Mouse (Mus musculus): ENCODE measurements at regions not wholly inside any gene's neighbourhood (a gene's known extent, or its start where the extent isn't known, plus 50 kb on each side); places are given as distances from the start of the nearest gene placed in this dataset.
"Not testable (repeated sequence)": the region's sequence is repeated elsewhere in the genome, so short reads cannot be mapped to it uniquely, and the experiment has no call there.

DNA sequence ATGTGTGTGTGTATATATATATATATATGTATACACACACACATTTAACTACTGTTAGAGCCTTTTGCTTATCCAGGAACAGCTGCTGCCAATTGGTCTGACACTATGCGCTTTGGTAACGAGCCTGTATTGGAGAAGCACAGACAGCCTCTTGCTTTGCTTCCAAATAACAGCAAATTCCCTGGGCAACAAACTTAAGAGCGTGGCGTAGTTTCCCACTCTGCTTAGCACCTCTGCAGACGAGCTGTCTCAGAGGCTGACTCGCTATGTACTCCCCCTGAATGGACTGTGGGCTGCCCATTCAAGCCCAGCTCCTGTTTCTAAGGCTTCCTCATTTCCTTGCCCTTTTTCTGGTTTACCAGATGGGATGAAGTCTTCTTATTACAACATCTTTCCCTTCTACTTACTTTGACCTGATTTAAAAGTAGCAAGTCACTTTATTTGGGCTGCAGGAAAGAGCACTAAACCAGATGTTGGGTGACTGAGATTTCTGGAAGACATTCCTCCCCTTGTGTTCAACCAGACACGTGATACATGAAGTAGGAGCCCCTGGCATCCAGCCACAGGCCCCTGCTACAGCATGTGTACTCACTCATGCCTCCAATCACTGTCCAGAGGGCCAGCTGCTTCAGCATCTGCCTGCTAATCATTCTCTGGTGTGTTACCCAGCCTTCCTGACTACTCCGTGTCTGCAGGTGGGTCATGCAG is 111.3 kb upstream of the Gmds start:
- DNase-seq = peak in 1 of 2 experiments; percentile 27

DNA sequence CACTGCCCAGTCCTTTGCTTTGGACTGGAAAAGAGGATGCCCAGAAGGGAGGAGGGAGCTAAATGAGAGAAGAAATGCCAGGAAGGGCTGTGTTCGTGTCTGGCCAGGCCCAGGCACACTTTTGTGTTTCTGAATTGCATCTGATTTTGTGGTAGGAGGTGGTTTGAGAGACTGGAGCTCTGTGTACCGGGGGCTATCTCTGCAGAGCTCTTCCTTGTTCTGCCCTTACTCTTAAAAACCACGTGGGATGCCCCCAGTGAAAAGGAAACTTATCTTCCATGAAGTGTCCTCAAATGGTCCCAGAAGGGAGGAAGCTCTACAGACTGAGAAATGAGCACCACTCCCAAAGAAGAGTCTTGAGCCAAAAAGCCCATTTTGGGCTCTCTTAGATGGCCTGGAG is 106.0 kb upstream of the Gmds start:
- DNase-seq = no peak

DNA sequence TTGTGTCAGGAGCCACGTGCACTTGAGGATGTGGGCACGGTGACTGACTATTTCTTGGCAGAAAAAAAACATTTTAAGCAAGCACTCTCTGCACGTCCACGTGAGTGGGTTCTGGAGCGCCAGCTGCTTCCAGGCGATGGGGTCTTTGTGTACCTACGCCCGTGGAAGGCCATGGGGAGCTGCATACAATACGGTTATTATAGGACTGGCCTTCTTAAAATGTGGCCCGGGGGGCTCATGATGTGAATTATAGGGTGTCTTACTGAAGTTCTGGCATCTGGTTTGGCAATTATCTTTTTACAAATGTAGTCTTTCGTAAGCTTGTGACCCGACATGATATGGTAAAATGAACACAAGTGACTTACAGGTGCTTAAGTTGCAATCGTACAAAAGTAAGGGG is 103.5 kb upstream of the Gmds start:
- no peak for DNase-seq

DNA sequence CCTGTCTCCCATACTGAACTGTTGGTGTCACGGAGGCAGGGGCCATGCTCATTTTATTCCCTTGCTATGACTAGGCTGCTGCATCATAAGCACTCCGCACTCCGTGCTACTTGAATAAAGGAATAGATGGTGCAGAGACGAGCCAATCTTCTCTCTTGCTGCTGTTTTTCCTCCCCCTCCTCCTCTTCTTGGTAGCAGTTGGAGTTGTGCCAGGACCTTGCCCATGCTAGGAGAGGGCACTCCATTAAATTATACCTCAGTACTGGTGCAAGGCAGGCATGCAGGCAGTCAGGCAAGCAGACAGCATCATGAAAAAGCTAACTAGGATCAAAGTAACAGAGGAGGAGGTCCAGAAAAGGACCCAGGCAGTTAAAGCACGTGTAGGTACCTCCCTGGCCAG is 96.6 kb upstream of the Gmds start:
- DNase-seq = peak; percentile 18 to 29

DNA sequence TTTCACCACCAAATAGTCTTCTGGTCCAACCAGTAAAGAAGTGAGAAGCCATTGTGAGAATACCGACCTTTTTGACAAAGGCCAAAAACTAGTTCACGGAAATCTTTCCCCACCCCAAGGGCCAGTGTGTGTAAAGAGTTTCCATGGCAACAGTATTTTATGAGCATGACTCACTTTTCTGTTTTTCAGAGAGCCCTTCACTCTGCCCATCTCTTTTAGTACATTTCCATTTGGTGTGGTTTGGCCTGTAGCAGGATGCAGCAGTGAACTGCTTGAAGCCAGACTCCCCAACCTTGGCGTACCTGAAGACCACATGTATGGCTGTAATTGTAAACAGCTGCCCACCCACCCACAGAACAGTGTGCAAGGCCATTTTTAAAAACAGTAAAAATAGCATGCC is 89.9 kb upstream of the Gmds start:
- no peak for DNase-seq

DNA sequence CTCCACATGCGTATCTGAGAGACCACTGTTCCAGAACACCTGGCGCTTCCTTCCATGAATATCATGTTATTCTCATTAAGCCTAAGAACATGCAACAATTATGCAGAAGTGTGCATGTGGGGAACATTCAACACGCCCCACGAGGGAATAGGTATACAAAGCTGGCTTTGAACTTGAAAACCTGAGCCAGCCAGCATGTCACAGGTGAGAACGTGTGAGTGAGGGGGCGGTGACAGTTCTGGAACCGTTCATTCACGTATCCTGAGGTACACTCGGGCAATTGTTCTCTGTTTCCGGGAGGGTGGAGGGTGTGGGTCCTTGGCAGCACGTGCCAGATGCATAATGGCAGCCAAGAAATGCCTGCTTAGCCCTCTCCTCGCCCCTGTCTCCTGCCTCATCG is 88.4 kb upstream of the Gmds start:
- DNase-seq = no peak

DNA sequence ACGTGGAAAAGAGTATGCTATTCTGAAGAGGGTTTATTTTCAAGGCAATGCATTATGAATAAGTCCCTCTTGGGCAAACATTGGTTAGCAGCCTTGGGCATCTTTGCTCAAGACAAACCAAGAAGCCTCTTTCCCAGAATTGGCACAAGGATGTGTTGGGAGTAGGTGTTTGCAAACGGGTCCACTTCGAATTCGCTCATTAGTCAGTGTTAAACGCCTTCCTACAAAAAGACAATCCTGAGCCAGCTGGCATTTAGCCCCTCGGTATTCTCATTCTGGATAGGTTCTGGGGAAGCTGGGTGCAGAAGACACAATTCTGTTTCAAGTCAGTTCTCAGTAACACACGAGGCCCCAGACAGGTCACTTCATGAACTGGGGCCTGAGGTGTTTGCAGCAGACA is 87.7 kb upstream of the Gmds start:
- no peak for DNase-seq

DNA sequence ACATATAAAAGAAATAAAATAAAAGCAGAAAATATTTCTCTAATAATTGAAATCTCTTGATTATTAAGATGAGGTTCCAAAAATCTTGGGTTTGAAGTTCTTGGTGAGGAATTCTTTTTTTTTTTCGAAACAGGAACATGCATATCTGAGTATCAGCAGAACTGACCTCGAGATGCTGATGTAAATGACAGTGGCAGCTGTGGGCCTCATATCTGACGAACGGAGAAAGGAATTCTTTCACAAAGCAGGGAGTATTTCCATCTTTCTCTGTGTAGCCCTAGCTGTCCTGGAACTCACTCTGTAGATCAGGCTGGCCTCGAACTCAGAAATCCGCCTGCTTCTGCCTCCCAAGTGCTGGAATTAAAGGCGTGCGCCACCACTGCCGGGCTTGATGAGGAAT is 86.0 kb upstream of the Gmds start:
- not testable (repeated sequence) for DNase-seq

DNA sequence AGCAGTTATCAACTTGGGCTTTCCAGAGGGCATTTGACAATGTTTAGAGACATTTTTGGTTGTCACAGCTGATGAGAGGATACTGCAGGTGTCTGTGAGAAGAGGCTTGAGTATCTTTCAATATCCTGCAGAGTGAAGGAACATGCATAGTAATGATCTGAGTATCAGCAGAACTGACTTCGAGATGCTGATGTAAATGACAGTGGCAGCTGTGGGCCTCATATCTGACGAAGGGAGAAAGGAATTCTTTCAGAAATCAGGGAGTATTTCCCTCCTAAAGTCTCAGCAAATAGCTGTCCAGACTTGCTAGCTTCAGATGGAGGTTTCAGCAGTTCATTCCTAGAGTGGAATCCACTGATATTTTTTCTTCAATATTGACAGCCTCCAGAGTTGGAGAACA is 83.9 kb upstream of the Gmds start:
- no peak for DNase-seq

DNA sequence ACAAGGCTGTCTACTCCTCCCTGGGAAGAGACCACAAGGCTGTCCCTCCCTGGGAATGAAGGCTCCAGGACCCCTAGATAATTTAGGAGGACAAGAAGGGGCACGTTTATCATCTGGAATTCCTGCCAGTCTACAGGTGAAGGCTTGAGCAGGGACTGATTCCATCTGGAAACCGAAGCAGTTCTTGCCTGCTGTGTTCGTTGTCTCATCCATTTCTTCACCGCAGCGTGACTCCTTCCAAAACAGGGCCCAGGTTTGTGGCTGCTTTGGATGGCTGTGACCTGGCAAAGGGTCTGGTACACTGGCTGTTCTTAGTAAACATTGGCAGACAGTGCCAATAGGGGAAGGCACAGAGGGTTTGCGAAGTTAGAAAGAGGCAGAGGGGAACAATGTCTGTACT is 80.8 kb upstream of the Gmds start:
- no peak for DNase-seq

DNA sequence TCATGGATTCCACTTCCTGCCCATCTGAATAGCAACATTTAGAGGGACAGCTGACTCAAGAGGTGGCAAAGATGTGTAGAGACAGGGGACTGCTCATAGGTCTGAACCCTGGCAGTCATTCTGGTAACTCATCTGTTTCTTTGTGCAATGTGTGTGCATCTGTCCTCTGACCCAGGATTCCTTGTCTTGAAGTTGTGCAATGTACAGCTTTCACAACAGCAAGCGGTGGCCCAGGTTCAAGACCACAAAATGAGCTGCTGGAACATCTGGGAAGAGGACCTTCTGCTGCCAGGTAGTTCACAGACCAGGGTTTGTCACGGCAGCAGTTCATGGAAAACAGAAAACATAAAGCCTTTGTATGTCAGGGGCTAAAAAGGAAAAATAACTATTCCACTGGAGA is 80.1 kb upstream of the Gmds start:
- DNase-seq = no peak

DNA sequence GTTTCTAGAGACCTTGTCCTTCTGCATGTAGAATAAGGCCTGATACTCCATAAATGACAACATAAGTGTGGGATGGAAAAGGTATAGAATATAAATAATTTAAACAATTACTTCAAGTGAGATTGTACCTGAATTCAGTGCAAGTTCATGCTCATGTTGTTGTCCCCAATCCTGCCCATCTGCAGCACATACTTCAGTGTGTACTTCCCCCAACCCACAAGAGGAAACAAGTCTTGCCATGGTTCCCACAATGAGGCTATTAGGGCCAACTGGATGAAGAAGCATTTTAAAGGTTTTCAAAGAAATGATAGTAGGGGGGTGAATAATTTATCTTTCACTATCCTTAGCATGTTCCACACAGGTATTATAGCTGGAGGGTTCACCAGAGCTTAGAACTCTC is 79.4 kb upstream of the Gmds start:
- DNase-seq = no peak

DNA sequence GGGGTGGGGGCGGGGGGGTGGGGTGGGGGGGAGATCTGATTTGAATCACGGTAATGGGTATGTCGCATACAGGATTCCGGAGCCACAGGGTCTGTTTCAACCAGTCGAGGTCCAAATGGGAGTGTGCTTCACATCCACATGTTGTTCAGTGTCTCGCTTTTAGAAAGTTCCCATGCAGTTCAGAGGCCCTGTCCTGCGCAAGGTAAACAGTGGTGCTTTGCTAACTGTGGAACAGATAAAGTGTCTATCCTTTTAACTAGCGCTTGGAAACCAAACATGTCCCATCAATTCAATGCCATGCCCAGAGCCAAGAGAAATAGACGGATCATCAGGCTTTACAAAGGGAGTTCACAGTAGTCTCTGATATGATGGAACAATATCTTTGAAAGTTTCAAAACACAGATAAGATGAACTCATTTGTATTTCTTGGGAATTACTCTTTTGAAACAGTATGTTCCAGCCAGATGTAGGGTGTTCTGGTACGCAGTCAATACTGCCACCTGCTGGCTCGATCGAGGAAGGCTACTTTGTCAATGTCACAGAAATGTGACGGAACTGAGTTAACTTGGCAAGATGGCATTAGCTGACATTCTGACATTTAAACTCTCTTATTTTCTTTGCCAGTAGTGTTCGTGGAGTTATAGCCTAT is 72.9 kb upstream of the Gmds start:
- peak; percentile 66 to 87 for DNase-seq

DNA sequence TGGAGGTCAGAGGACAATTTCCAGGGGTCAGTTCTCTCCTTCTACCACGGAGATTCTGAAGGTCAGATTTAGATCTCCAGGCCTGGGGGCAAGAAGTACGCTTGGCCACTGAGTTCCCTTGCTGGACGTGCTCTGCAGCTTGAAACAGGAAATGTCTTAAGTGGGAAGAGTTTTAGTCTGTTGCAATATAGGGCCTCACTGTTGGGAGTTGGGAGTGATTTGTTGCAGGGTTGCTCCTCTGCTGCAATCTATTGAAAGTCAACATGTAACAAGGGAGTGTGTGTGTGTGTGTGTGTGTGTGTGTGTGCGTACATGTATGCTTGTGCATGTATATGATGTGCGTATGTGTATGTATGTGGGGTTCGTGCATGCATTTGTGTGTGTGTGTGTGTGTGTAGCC is 71.5 kb upstream of the Gmds start:
- DNase-seq = no peak

DNA sequence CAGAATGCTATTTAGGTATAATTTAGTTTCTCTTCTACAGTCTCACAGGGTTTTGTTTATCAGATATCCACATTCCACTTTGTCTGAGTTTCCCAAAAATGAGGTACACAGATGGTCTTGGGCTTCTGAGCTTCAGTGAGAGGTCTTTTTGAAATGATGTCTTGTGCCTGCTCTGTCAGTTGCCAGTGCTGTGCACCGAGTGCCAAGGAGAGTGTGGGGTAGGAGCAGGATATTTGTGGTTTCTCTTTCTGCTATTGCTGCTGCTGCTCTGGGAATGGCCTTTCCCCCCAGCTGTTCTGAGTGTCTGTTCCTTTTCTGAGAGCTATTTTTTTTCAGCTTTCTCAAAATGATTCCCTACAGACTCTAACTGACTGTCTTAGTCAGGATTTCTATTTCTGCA is 60.1 kb upstream of the Gmds start:
- DNase-seq = no peak

Data from kidney, postnatal 36 days (tissue).